Mouse (Mus musculus): ENCODE results near the gene Slc26a1. TPM values are rescaled to one million over a fixed set of nuclear protein-coding genes. Genes with fewer than 3 reads are reported as not detected.
A peak's percentile ranks its signal among the peaks of the same experiment; 100 is the strongest.

Slc26a1 gene
- polyA plus RNA-seq, 1 experiment from 2014 or later, result 0.42 TPM

GRCm38 (mm10) chr5:108671757-108672156, 3.6 kb downstream of the Slc26a1 start:
- in situ Hi-C loops (cut with MboI; ENCODE audit: low pct_unique_long_range_greater_than_20kb), result loop anchor here (5.0 to 25.0 kb wide), 2 partner anchors 56 to 759 kb away; partner anchors contain the start of gene Rpl5
- DNase-seq (ENCODE audit: low read depth, low spot score), result no peak
- no peak for ATAC-seq
- CTCF ChIA-PET, result interaction anchor here (1.1 to 1.7 kb wide), 5 partner anchors 12 to 56 kb away, joined by 3 to 8 read pairs (median 5); no protein-coding TSS in a partner anchor
- TF ChIP-seq CTCF (IDR thresholded peaks at IDR 0.05), result no peak
- POLR2A ChIA-PET, result interaction anchor here (1.3 kb wide), 1 partner anchor 22 kb away, joined by 5 read pairs; no protein-coding TSS in a partner anchor
- H3K27me3 ChIP-seq, result no peaks in the 10 kb centered on the region

DNA sequence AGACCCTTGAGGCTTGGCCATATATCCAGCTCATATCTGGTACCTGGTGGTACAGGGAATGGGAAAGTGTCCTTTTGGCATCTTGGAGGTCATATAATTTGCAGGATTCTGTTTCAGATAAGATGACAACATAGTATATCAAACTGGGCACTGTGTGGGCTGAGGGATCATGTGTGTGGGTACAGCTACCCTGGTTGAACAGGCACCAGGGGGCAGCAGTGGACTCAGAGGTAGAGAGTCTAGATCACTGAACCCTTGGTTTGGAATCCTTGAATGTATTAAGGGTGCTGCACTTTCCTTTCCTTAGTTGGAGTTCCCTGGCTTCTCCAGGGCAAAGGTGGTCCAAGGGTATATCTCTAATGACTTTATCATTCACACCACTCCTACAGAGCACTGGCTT, 4.6 kb downstream of the Slc26a1 start:
- in situ Hi-C loops (cut with MboI; ENCODE audit: low pct_unique_long_range_greater_than_20kb), result loop anchor here (5.0 to 25.0 kb wide), 2 partner anchors 57 to 758 kb away; partner anchors contain the start of gene Rpl5
- ChIA-PET CTCF (interaction anchor here (0.7 to 3.5 kb wide), 12 partner anchors 9 to 87 kb away, joined by 3 to 20 read pairs (median 6); partner anchors contain the start of gene Idua), POLR2A (interaction anchor here (1.2 to 1.3 kb wide), 2 partner anchors 21 to 23 kb away, joined by 5 read pairs; no protein-coding TSS in a partner anchor)
- H3K27me3 ChIP-seq, result no peaks in the 10 kb centered on the region
- no peak for TF ChIP-seq CTCF (IDR thresholded peaks at IDR 0.05)
- DNase-seq (ENCODE audit: low read depth, low spot score) (no peak), ATAC-seq (peak; percentile 48)

- H3K27me3 ChIP-seq, result no peaks in the 10 kb centered on the region
- in situ Hi-C loops (cut with MboI; ENCODE audit: low pct_unique_long_range_greater_than_20kb), result loop anchor here (5.0 to 25.0 kb wide), 2 partner anchors 57 to 758 kb away; partner anchors contain the start of gene Rpl5
- ChIA-PET POLR2A (interaction anchor here (1.2 to 1.7 kb wide), 3 partner anchors 21 to 55 kb away, joined by 3 to 5 read pairs (median 3); no protein-coding TSS in a partner anchor), CTCF (interaction anchor here (0.7 to 3.5 kb wide), 14 partner anchors 8 to 60 kb away, joined by 3 to 20 read pairs (median 6); partner anchors contain the start of gene Idua)
- DNase-seq (ENCODE audit: low read depth, low spot score) (no peak), ATAC-seq (no peak)
- no peak for TF ChIP-seq CTCF (IDR thresholded peaks at IDR 0.05)
Measured at GRCm38 (mm10) chr5:108669986-108670385, 5.4 kb downstream of the Slc26a1 start.

- H3K27me3 ChIP-seq, result no peaks in the 10 kb centered on the region
- ChIA-PET CTCF (interaction anchor here (0.5 to 3.5 kb wide), 15 partner anchors 10 to 737 kb away, joined by 3 to 20 read pairs (median 5); partner anchors contain the start of genes Atp5k, Fgfrl1 and Idua), POLR2A (interaction anchor here (1.1 to 1.7 kb wide), 3 partner anchors 9 to 55 kb away, joined by 3 read pairs; no protein-coding TSS in a partner anchor)
- no peak for TF ChIP-seq CTCF (IDR thresholded peaks at IDR 0.05)
- in situ Hi-C loops (cut with MboI; ENCODE audit: low pct_unique_long_range_greater_than_20kb), result loop anchor here (25.0 kb wide), 1 partner anchor 757 kb away; the partner anchor contains the start of gene Rpl5
- no peak for DNase-seq (ENCODE audit: low read depth, low spot score)
- peak; percentile 80 for ATAC-seq
Measured at GRCm38 (mm10) chr5:108668977-108669936, 6.1 kb downstream of the Slc26a1 start, which contains the start of gene Dgkq. Gene Dgkq (minus strand): TSS chr5:108669672.

GRCm38 (mm10) chr5:108668387-108668932, 6.9 kb downstream of the Slc26a1 start:
- CTCF ChIA-PET, result interaction anchor here (0.5 to 3.5 kb wide), 15 partner anchors 9 to 737 kb away, joined by 3 to 20 read pairs (median 5); partner anchors contain the start of genes Atp5k, Fgfrl1 and Idua
- TF ChIP-seq CTCF (IDR thresholded peaks at IDR 0.05), result no peak
- in situ Hi-C loops (cut with MboI; ENCODE audit: low pct_unique_long_range_greater_than_20kb), result loop anchor here (25.0 kb wide), 1 partner anchor 756 kb away; the partner anchor contains the start of gene Rpl5

GRCm38 (mm10) chr5:108667370-108667769, 8.0 kb downstream of the Slc26a1 start:
- ChIA-PET CTCF (interaction anchor here (1.0 to 2.3 kb wide), 6 partner anchors 15 to 425 kb away, joined by 3 to 14 read pairs (median 4); partner anchors contain the start of gene Fgfrl1), POLR2A (no interaction called here)
- in situ Hi-C loops (cut with MboI; ENCODE audit: low pct_unique_long_range_greater_than_20kb), result loop anchor here (25.0 kb wide), 1 partner anchor 755 kb away; the partner anchor contains the start of gene Rpl5
- no peak for TF ChIP-seq CTCF (IDR thresholded peaks at IDR 0.05)
- no peak for DNase-seq (ENCODE audit: low read depth, low spot score)
- ATAC-seq, result no peak
- no peaks in the 10 kb centered on the region for H3K27me3 ChIP-seq

More at GRCm38 (mm10) chr5:108668387-108668932, 6.9 kb downstream of the Slc26a1 start:
- no peaks in the 10 kb centered on the region for H3K27me3 ChIP-seq
- ATAC-seq (peak; percentile 17), DNase-seq (ENCODE audit: low read depth, low spot score) (no peak)
- POLR2A ChIA-PET, result interaction anchor here (1.1 to 1.7 kb wide), 2 partner anchors 9 to 56 kb away, joined by 3 read pairs; no protein-coding TSS in a partner anchor

GRCm38 (mm10) chr5:108665066-108665465, 10.3 kb downstream of the Slc26a1 start:
- no peak for DNase-seq (ENCODE audit: low read depth, low spot score)
- ATAC-seq, result no peak
- H3K27me3 ChIP-seq, result no peaks in the 10 kb centered on the region
- in situ Hi-C loops (cut with MboI; ENCODE audit: low pct_unique_long_range_greater_than_20kb), result loop anchor here (25.0 kb wide), 1 partner anchor 753 kb away; the partner anchor contains the start of gene Rpl5
- ChIA-PET POLR2A (interaction anchor here (1.0 to 1.1 kb wide), 2 partner anchors 14 to 30 kb away, joined by 3 read pairs; no protein-coding TSS in a partner anchor), CTCF (interaction anchor here (1.1 to 2.7 kb wide), 3 partner anchors 13 to 235 kb away, joined by 3 to 14 read pairs (median 12); no protein-coding TSS in a partner anchor)
- no peak for TF ChIP-seq CTCF (IDR thresholded peaks at IDR 0.05)

DNA sequence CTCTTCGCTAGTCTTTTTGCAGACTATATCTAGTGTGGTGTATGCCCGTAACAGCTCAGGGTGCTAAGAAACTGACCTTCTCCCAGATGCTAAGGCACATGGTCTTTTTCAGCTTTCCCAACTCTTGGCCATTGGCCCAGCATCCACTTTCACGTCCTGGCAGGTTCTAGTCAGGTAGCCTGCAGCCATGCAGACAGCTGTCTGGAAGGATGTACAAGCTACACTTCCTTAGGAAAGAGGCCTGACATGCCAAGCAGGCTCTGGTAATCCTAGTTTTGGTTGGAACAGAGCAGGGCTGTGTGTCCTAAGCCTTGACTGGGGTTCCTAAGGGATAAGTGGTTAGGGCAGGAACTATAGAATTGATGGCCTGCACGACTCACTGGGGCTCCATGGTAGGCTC, 12.6 kb downstream of the Slc26a1 start:
- DNase-seq (ENCODE audit: low read depth, low spot score) (no peak), ATAC-seq (no peak)
- in situ Hi-C loops (cut with MboI; ENCODE audit: low pct_unique_long_range_greater_than_20kb), result loop anchor here (25.0 kb wide), 1 partner anchor 750 kb away; the partner anchor contains the start of gene Rpl5
- no peak for TF ChIP-seq CTCF (IDR thresholded peaks at IDR 0.05)
- POLR2A ChIA-PET, result no interaction called here
- CTCF ChIA-PET, result interaction anchor here (1.2 to 2.7 kb wide), 2 partner anchors 8 to 12 kb away, joined by 4 to 12 read pairs; no protein-coding TSS in a partner anchor
- H3K27me3 ChIP-seq, result no peaks in the 10 kb centered on the region

DNA sequence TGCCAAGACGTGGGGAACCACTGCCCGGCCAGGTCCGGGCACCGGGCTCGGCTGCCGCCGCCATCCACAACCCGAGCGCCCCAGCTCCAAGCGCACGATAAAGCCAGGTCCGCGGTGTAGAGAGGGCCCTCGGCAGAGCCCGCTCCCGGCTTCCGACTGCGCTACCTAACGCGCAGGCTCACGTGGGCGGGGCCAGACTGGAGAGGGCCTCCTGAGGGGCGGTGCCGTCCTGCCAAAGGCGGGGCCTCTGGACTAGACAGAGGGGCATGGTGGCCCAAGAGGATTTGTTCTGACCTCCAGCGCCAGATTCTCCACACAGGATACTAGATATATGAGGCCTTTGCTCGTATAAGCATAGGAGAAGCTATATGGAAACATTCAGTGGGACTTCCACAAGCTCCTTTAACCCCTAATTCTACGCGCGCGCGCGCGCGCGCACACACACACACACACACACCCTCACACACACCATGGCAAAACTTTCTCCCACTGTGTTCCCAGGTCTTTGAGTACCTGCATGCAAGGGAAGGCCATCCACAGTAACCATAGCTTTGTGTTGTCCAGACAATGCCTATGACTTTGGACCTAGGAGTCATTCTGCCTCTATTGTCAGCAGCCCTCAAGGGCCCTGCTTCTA, 14.6 kb downstream of the Slc26a1 start:
- CTCF ChIA-PET, result interaction anchor here (0.9 to 3.2 kb wide), 6 partner anchors 8 to 66 kb away, joined by 3 to 14 read pairs (median 4); partner anchors contain the start of genes Dgkq and Fgfrl1
- no peak for TF ChIP-seq CTCF (IDR thresholded peaks at IDR 0.05)
- H3K27me3 ChIP-seq, result no peaks in the 10 kb centered on the region
- ATAC-seq (peak; percentile 97), DNase-seq (ENCODE audit: low read depth, low spot score) (no peak)
- POLR2A ChIA-PET, result interaction anchor here (1.0 kb wide), 1 partner anchor 51 kb away, joined by 3 read pairs; no protein-coding TSS in a partner anchor
- in situ Hi-C loops (cut with MboI; ENCODE audit: low pct_unique_long_range_greater_than_20kb), result loop anchor here (25.0 kb wide), 1 partner anchor 748 kb away; the partner anchor contains the start of gene Rpl5

Measured in Patski (cell line).